Mouse (Mus musculus): ENCODE results near the gene Snrpd3.

DNA sequence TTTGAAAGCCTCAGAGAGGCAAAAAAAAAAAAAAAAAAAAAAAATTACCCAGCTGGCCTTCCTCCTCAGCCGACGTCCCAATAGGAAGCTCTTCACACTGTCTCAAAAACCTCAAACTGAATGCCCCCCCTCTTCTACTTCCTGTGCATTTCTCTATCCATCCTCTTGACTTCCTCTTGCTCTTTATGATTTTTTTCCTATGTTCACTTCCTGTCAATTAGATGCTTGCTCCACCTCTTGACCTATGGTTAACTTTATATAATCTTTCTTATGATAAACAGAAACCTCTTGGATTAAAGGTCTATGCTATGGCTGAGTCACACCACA lies 25.5 kb upstream of the Snrpd3 start:
- no peak for TF ChIP-seq CTCF (IDR thresholded peaks at IDR 0.05; ENCODE audit: extremely low read depth, insufficient read length, insufficient replicate concordance, low read depth, low read length)
- no peak for TF ChIP-seq POLR2A (IDR thresholded peaks at IDR 0.05; ENCODE audit: low read depth, low read length)
